Mouse (Mus musculus): ENCODE results near the gene Sigirr.

DNA sequence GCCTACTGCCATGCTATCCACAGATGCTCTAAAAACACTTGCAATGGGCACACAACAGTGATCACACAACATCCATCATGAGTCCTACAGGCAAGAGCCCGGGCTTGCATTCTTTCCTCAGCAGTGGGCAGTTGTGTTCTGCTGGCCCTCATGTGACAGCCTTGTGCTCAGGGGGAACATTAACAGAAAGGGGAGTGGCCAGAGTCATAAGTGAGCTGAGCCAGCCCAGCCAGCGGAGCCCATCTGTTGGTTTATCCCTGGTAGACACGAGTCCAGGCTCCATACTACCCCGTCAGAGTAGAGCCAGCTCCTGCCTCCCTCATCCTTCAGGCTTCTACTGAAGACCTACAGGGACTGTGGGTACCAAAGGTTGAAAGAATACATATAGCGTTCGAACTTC is 6.4 kb downstream of the Sigirr start:
- no peak for TF ChIP-seq CTCF (IDR thresholded peaks at IDR 0.05; ENCODE audit: control insufficient read depth, insufficient read depth, insufficient replicate concordance, low read depth, low read length)
- TF ChIP-seq POLR2A (IDR thresholded peaks at IDR 0.05; ENCODE audit: control insufficient read depth, low read depth, low read length): no peak

All from testis, adult 2 months (tissue).